Mouse (Mus musculus): ENCODE data around the gene Lmbrd2. TPM values are rescaled to one million over a fixed set of nuclear protein-coding genes. Genes with fewer than 3 reads are reported as not detected.

Lmbrd2 gene
- polyA plus RNA-seq, 1 experiment: 23.8 TPM

GRCm38 (mm10) chr15:9122989-9123388 is 17.4 kb upstream of the Lmbrd2 start:
- no peak overlapping the region for H3K27ac ChIP-seq (ENCODE audit: control insufficient read depth, insufficient read depth, low read depth, low read length)
- TF ChIP-seq CTCF (IDR thresholded peaks at IDR 0.05; ENCODE audit: control insufficient read depth, insufficient read depth, insufficient replicate concordance, low read depth, low read length): no peak
- TF ChIP-seq POLR2A (IDR thresholded peaks at IDR 0.05; ENCODE audit: control insufficient read depth, low read depth, low read length): no peak
- no peaks in the 10 kb centered on the region; the same call in 1 of the 2 replicates for H3K4me1 ChIP-seq (ENCODE audit: control insufficient read depth, insufficient read depth, low read length)
- no peaks in the 10 kb centered on the region for H3K36me3 ChIP-seq (ENCODE audit: control insufficient read depth, insufficient read depth, low read length)
- no peak overlapping the region for H3K4me3 ChIP-seq (ENCODE audit: control insufficient read depth, low read depth, low read length)
- H3K27me3 ChIP-seq (ENCODE audit: control insufficient read depth, insufficient read depth, low read length): no peaks in the 10 kb centered on the region

GRCm38 (mm10) chr15:9124856-9125255 is 15.5 kb upstream of the Lmbrd2 start:
- no peak for TF ChIP-seq CTCF (IDR thresholded peaks at IDR 0.05; ENCODE audit: control insufficient read depth, insufficient read depth, insufficient replicate concordance, low read depth, low read length)
- TF ChIP-seq POLR2A (IDR thresholded peaks at IDR 0.05; ENCODE audit: control insufficient read depth, low read depth, low read length): no peak
- Histone ChIP-seq H3K36me3 (ENCODE audit: control insufficient read depth, insufficient read depth, low read length) (no peaks in the 10 kb centered on the region), H3K27ac (ENCODE audit: control insufficient read depth, insufficient read depth, low read depth, low read length) (no peak overlapping the region), H3K27me3 (ENCODE audit: control insufficient read depth, insufficient read depth, low read length) (no peaks in the 10 kb centered on the region), H3K4me1 (ENCODE audit: control insufficient read depth, insufficient read depth, low read length) (no peaks in the 10 kb centered on the region), H3K4me3 (ENCODE audit: control insufficient read depth, low read depth, low read length) (no peak overlapping the region)

- H3K27me3 ChIP-seq (ENCODE audit: control insufficient read depth, insufficient read depth, low read length): no peaks in the 10 kb centered on the region
- no peaks in the 10 kb centered on the region for H3K4me1 ChIP-seq (ENCODE audit: control insufficient read depth, insufficient read depth, low read length)
- TF ChIP-seq POLR2A (IDR thresholded peaks at IDR 0.05; ENCODE audit: control insufficient read depth, low read depth, low read length): no peak
- TF ChIP-seq CTCF (IDR thresholded peaks at IDR 0.05; ENCODE audit: control insufficient read depth, insufficient read depth, insufficient replicate concordance, low read depth, low read length): no peak
- H3K36me3 ChIP-seq (ENCODE audit: control insufficient read depth, insufficient read depth, low read length): no peaks in the 10 kb centered on the region
- H3K4me3 ChIP-seq (ENCODE audit: control insufficient read depth, low read depth, low read length): no peak overlapping the region
- H3K27ac ChIP-seq (ENCODE audit: control insufficient read depth, insufficient read depth, low read depth, low read length): no peak overlapping the region
These were observed 13.1 kb upstream of the Lmbrd2 start for GRCm38 (mm10) chr15:9127051-9127791.

GRCm38 (mm10) chr15:9130772-9131498 is 9.4 kb upstream of the Lmbrd2 start:
- Histone ChIP-seq H3K4me3 (ENCODE audit: control insufficient read depth, low read depth, low read length) (no peak overlapping the region), H3K27me3 (ENCODE audit: control insufficient read depth, insufficient read depth, low read length) (no peaks in the 10 kb centered on the region), H3K36me3 (ENCODE audit: control insufficient read depth, insufficient read depth, low read length) (no peaks in the 10 kb centered on the region)

GRCm38 (mm10) chr15:9131499-9131888 is 8.9 kb upstream of the Lmbrd2 start:
- Histone ChIP-seq H3K36me3 (ENCODE audit: control insufficient read depth, insufficient read depth, low read length) (no peaks in the 10 kb centered on the region), H3K27me3 (ENCODE audit: control insufficient read depth, insufficient read depth, low read length) (no peaks in the 10 kb centered on the region), H3K4me3 (ENCODE audit: control insufficient read depth, low read depth, low read length) (no peak overlapping the region), H3K4me1 (ENCODE audit: control insufficient read depth, insufficient read depth, low read length) (peaks cover 2% of the 10 kb centered on the region), H3K27ac (ENCODE audit: control insufficient read depth, insufficient read depth, low read depth, low read length) (no peak overlapping the region)
- no peak for TF ChIP-seq CTCF (IDR thresholded peaks at IDR 0.05; ENCODE audit: control insufficient read depth, insufficient read depth, insufficient replicate concordance, low read depth, low read length)
- TF ChIP-seq POLR2A (IDR thresholded peaks at IDR 0.05; ENCODE audit: control insufficient read depth, low read depth, low read length): no peak

More at GRCm38 (mm10) chr15:9130772-9131498, 9.4 kb upstream of the Lmbrd2 start:
- no peak overlapping the region for H3K27ac ChIP-seq (ENCODE audit: control insufficient read depth, insufficient read depth, low read depth, low read length)
- no peak for TF ChIP-seq CTCF (IDR thresholded peaks at IDR 0.05; ENCODE audit: control insufficient read depth, insufficient read depth, insufficient replicate concordance, low read depth, low read length)
- no peak for TF ChIP-seq POLR2A (IDR thresholded peaks at IDR 0.05; ENCODE audit: control insufficient read depth, low read depth, low read length)
- H3K4me1 ChIP-seq (ENCODE audit: control insufficient read depth, insufficient read depth, low read length): peaks cover 2% of the 10 kb centered on the region

- Histone ChIP-seq H3K4me1 (ENCODE audit: control insufficient read depth, insufficient read depth, low read length) (peaks cover 2% of the 10 kb centered on the region), H3K36me3 (ENCODE audit: control insufficient read depth, insufficient read depth, low read length) (no peaks in the 10 kb centered on the region), H3K27ac (ENCODE audit: control insufficient read depth, insufficient read depth, low read depth, low read length) (no peak overlapping the region), H3K27me3 (ENCODE audit: control insufficient read depth, insufficient read depth, low read length) (no peaks in the 10 kb centered on the region), H3K4me3 (ENCODE audit: control insufficient read depth, low read depth, low read length) (no peak overlapping the region)
- TF ChIP-seq CTCF (IDR thresholded peaks at IDR 0.05; ENCODE audit: control insufficient read depth, insufficient read depth, insufficient replicate concordance, low read depth, low read length) (no peak), POLR2A (IDR thresholded peaks at IDR 0.05; ENCODE audit: control insufficient read depth, low read depth, low read length) (no peak)
These were observed 7.5 kb upstream of the Lmbrd2 start for GRCm38 (mm10) chr15:9132693-9133443.

All from testis, adult 2 months (tissue).